Mouse (Mus musculus) large intestine, adult 2 months (tissue): ENCODE results near the gene Apol6. TPM values are rescaled to one million over a fixed set of nuclear protein-coding genes. Genes with fewer than 3 reads are reported as not detected.

Experiments used
- DNase-seq: peaks from one replicate; pipeline ENCODE4 v3.0.0-alpha.2; 2012; ENCODE audit warnings: low read depth, low spot score
- WGBS: fragments of 180-500 bp; shearing (Covaris S2); methylation state at CpG from one replicate; pipeline ENCODE4 v1.1.7; 2018; 5-methylcytosine and 5-hydroxymethylcytosine counted together
- polyA plus RNA-seq: library from polyadenylated mRNA; depleted of rRNA; stranded (reverse); fragments of >200 nt; gene quantifications from 2 replicates; pipeline ENCODE4 v1.2.3, GENCODE M21; 2012

Gene Apol6
- polyA plus RNA-seq, 1 experiment, result 3.8 TPM

- no peak for DNase-seq
- WGBS, result 69% methylated on average over 6 of the region's 6 CpGs
Measured at GRCm38 (mm10) chr15:77066233-77066632, 21.7 kb downstream of the Apol6 start.

GRCm38 (mm10) chr15:77068439-77068861 is 23.9 kb downstream of the Apol6 start:
- 60% methylated on average over 3 of the region's 3 CpGs for WGBS
- no peak for DNase-seq

GRCm38 (mm10) chr15:77069019-77069418 is 24.5 kb downstream of the Apol6 start:
- WGBS, result 56% methylated on average over 3 of the region's 3 CpGs
- DNase-seq, result no peak

GRCm38 (mm10) chr15:77070745-77071268 is 26.3 kb downstream of the Apol6 start:
- WGBS, result 89% methylated on average over 11 of the region's 11 CpGs
- DNase-seq, result no peak

- DNase-seq, result no peak
- 43% methylated on average over 10 of the region's 10 CpGs for WGBS
Measured at GRCm38 (mm10) chr15:77071501-77071900, 27.0 kb downstream of the Apol6 start.

GRCm38 (mm10) chr15:77072556-77073163 is 28.1 kb downstream of the Apol6 start:
- 38% methylated on average over 4 of the region's 4 CpGs for WGBS
- DNase-seq, result peak; percentile 39

- DNase-seq, result no peak
- WGBS, result 81% methylated on average over 3 of the region's 3 CpGs
Measured at GRCm38 (mm10) chr15:77076523-77076922, 32.0 kb downstream of the Apol6 start.

GRCm38 (mm10) chr15:77077906-77078305 is 33.4 kb downstream of the Apol6 start:
- DNase-seq, result no peak
- WGBS, result 91% methylated on average over 9 of the region's 9 CpGs

GRCm38 (mm10) chr15:77078786-77079185 is 34.3 kb downstream of the Apol6 start:
- DNase-seq, result no peak
- WGBS, result 72% methylated on average over 3 of the region's 3 CpGs

GRCm38 (mm10) chr15:77079256-77079822 is 34.8 kb downstream of the Apol6 start:
- WGBS, result 93% methylated on average over 14 of the region's 14 CpGs
- no peak for DNase-seq

- WGBS, result 79% methylated on average over 11 of the region's 11 CpGs
- no peak for DNase-seq
Measured at GRCm38 (mm10) chr15:77079890-77080361, 35.4 kb downstream of the Apol6 start.

GRCm38 (mm10) chr15:77080684-77081254 is 36.2 kb downstream of the Apol6 start:
- WGBS, result 78% methylated on average over 14 of the region's 14 CpGs
- no peak for DNase-seq

- WGBS, result 77% methylated on average over 5 of the region's 5 CpGs
Measured at GRCm38 (mm10) chr15:77081454-77081853, 36.9 kb downstream of the Apol6 start.

GRCm38 (mm10) chr15:77085818-77086217 is 41.3 kb downstream of the Apol6 start:
- WGBS, result 88% methylated on average over 7 of the region's 7 CpGs
- DNase-seq, result no peak

More at GRCm38 (mm10) chr15:77081454-77081853, 36.9 kb downstream of the Apol6 start:
- no peak for DNase-seq

GRCm38 (mm10) chr15:77086488-77086887 is 42.0 kb downstream of the Apol6 start:
- WGBS, result 89% methylated on average over 1 of the region's 1 CpGs
- no peak for DNase-seq

GRCm38 (mm10) chr15:77089249-77089648 is 44.7 kb downstream of the Apol6 start:
- 81% methylated on average over 11 of the region's 11 CpGs for WGBS
- no peak for DNase-seq

GRCm38 (mm10) chr15:77090531-77090930 is 46.0 kb downstream of the Apol6 start:
- WGBS, result 83% methylated on average over 5 of the region's 5 CpGs
- no peak for DNase-seq

- WGBS, result 86% methylated on average over 4 of the region's 4 CpGs
- DNase-seq, result no peak
Measured at GRCm38 (mm10) chr15:77091394-77091793, 46.9 kb downstream of the Apol6 start.

- no peak for DNase-seq
- 95% methylated on average over 13 of the region's 13 CpGs for WGBS
Measured at GRCm38 (mm10) chr15:77094431-77094830, 49.9 kb downstream of the Apol6 start.

- no peak for DNase-seq
- WGBS, result 94% methylated on average over 1 of the region's 1 CpGs
Measured at GRCm38 (mm10) chr15:77095216-77095615, 50.7 kb downstream of the Apol6 start.

- WGBS, result 96% methylated on average over 6 of the region's 6 CpGs
- DNase-seq, result no peak
Measured at GRCm38 (mm10) chr15:77097358-77097757, 52.8 kb downstream of the Apol6 start.
